Mouse (Mus musculus) spleen, adult 2 months (tissue): ENCODE data around the gene Abracl.

Source experiments
- CTCF ChIP-seq: fragments of 200-500 bp; IDR thresholded peaks from 2 replicates; pipeline ENCODE4 v1.5.1; 2011; ENCODE audit warnings: mild to moderate bottlenecking, inconsistent platforms; ENCODE audit not compliant: insufficient read depth, insufficient read length, insufficient replicate concordance; ENCODE audit errors: extremely low read depth
- POLR2A ChIP-seq: fragments of 200-500 bp; IDR thresholded peaks from 2 replicates; pipeline ENCODE4 v1.6.1; 2011; ENCODE audit warnings: low read depth, low read length, inconsistent platforms

- no peak for TF ChIP-seq CTCF
- TF ChIP-seq POLR2A, result no peak
These were observed 32.8 kb upstream of the Abracl start, which contains the start of gene Reps1 for GRCm38 (mm10) chr10:18055696-18056390.
